Mouse (Mus musculus) stomach, postnatal 0 days (tissue): ENCODE data around the gene Sox5. TPM values are rescaled to one million over a fixed set of nuclear protein-coding genes. Genes with fewer than 3 reads are reported as not detected.

ENCODE experiments used
- ATAC-seq: fragments of 200-750 bp; cut with Nextera tagmentation; 2 replicates; pipeline ENCODE4 v1.8.0; 2017; ENCODE audit not compliant: low FRiP score, low TSS enrichment
- DNase-seq: peaks from one replicate; pipeline ENCODE4 v3.0.0-alpha.2; 2016; ENCODE audit warnings: low spot score
- H3K27ac ChIP-seq: fragments of 300-500 bp; sonication (generic); replicated peaks from 2 replicates; pipeline ENCODE4 v1.5.1; 2014; ENCODE audit warnings: mild to moderate bottlenecking, control low read depth
- H3K27me3 ChIP-seq: fragments of 300-500 bp; sonication (generic); 2 replicates; pipeline ENCODE4 v1.6.1; 2014; ENCODE audit warnings: low read length; ENCODE audit not compliant: control insufficient read depth, insufficient read depth
- H3K36me3 ChIP-seq: fragments of 300-500 bp; sonication (generic); 2 replicates; pipeline ENCODE4 v1.6.1; 2014; ENCODE audit warnings: low read length, mixed read lengths; ENCODE audit not compliant: control insufficient read depth, insufficient read depth
- H3K4me1 ChIP-seq: fragments of 300-500 bp; sonication (generic); replicated peaks from 2 replicates; pipeline ENCODE4 v1.6.1; 2014; ENCODE audit warnings: antibody characterized with exemption; ENCODE audit not compliant: control insufficient read depth, insufficient read depth
- H3K4me2 ChIP-seq: fragments of 300-500 bp; sonication (generic); replicated peaks from 2 replicates; pipeline ENCODE4 v1.6.1; 2014; ENCODE audit warnings: low read depth, mild to moderate bottlenecking, control low read depth, moderate library complexity
- H3K4me3 ChIP-seq: fragments of 300-500 bp; sonication (generic); 2 replicates; pipeline ENCODE4 v1.5.1; 2014; ENCODE audit warnings: low read depth, low read length, control low read depth
- H3K9ac ChIP-seq: fragments of 300-500 bp; sonication (generic); 2 replicates; pipeline ENCODE4 v1.6.1; 2014; ENCODE audit warnings: mild to moderate bottlenecking, low read length, control low read depth, mixed read lengths
- H3K9me3 ChIP-seq: fragments of 300-500 bp; sonication (generic); 2 replicates; pipeline ENCODE4 v1.6.1; 2016; ENCODE audit warnings: low read length; ENCODE audit not compliant: control insufficient read depth
- CTCF ChIP-seq: IDR thresholded peaks from 2 replicates; pipeline ENCODE4 v1.5.1; 2016; ENCODE audit warnings: antibody characterized with exemption, low read depth, mild to moderate bottlenecking, moderate library complexity
- EP300 ChIP-seq: optimal IDR thresholded peaks from 2 replicates; pipeline ENCODE3; 2016; ENCODE audit warnings: antibody characterized with exemption
- WGBS: fragments of 180-500 bp; shearing (Covaris S2); extraction: QIAGEN DNeasy Blood & Tissue Kit; methylation state at CpG from one replicate; pipeline ENCODE4 v1.1.7; 2014; 5-methylcytosine and 5-hydroxymethylcytosine counted together
- polyA plus RNA-seq: library from polyadenylated mRNA; unstranded; fragments of >200 nt; fragmentation: Nextera tagmentation; extraction: Ambion mirVana; gene quantifications from 2 replicates; pipeline ENCODE4 v1.2.1, GENCODE M21; 2015

Sox5 gene
- polyA plus RNA-seq, 1 experiment from 2014 or later: 9.8 TPM

DNA sequence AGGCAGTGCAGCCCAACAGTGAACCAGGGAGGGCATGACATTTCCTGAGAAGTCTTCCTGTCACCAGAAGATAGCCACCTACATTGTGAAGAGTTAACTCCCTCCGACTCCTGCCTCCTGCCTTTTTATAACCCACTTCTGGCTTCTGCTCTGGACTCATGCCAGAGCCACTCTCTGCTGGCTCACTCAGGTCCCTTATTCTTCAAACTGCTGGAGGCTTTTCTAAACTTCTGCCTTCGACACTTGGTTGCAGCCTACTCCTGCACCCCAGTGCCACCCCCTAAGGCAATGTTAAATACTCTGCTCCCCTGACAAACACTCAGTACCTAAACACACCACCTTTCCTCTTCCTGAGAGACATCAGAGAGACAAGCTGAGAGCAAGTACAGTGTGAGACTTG is 12.7 kb downstream of the Sox5 start:
- no peak for ATAC-seq
- no peaks in the 10 kb centered on the region for H3K9me3 ChIP-seq
- no peak for DNase-seq
- no peak overlapping the region for H3K4me3 ChIP-seq
- no peaks in the 10 kb centered on the region for H3K4me1 ChIP-seq
- no peak overlapping the region for H3K9ac ChIP-seq
- H3K36me3 ChIP-seq: no peaks in the 10 kb centered on the region
- H3K27ac ChIP-seq: no peak overlapping the region
- TF ChIP-seq EP300: no peak
- no peak for TF ChIP-seq CTCF
- WGBS: 25% methylated on average over 2 of the region's 2 CpGs
- no peak overlapping the region for H3K4me2 ChIP-seq
- no peaks in the 10 kb centered on the region for H3K27me3 ChIP-seq

- H3K4me3 ChIP-seq: no peak overlapping the region
- no peak overlapping the region for H3K9ac ChIP-seq
- no peaks in the 10 kb centered on the region for H3K36me3 ChIP-seq
- no peak overlapping the region for H3K27ac ChIP-seq
- TF ChIP-seq CTCF: no peak
- TF ChIP-seq EP300: no peak
- H3K4me2 ChIP-seq: no peak overlapping the region
- DNase-seq (no peak), ATAC-seq (no peak)
- H3K4me1 ChIP-seq: no peaks in the 10 kb centered on the region
- no peaks in the 10 kb centered on the region for H3K27me3 ChIP-seq
- no peaks in the 10 kb centered on the region for H3K9me3 ChIP-seq
- WGBS: 58% methylated on average over 12 of the region's 12 CpGs
These were observed 19.9 kb downstream of the Sox5 start for GRCm38 (mm10) chr6:144761902-144762301.

- WGBS: 46% methylated on average over 8 of the region's 8 CpGs
- TF ChIP-seq CTCF: no peak
- TF ChIP-seq EP300: no peak
These were observed 22.6 kb downstream of the Sox5 start for GRCm38 (mm10) chr6:144759193-144759592.

GRCm38 (mm10) chr6:144757414-144757813 is 24.4 kb downstream of the Sox5 start:
- TF ChIP-seq CTCF: no peak
- no peak for TF ChIP-seq EP300
- Histone ChIP-seq H3K9ac (no peak overlapping the region), H3K27ac (no peak overlapping the region), H3K4me1 (no peaks in the 10 kb centered on the region), H3K36me3 (no peaks in the 10 kb centered on the region), H3K4me2 (no peak overlapping the region), H3K27me3 (no peaks in the 10 kb centered on the region), H3K9me3 (no peaks in the 10 kb centered on the region), H3K4me3 (no peak overlapping the region)
- WGBS: 75% methylated on average over 14 of the region's 14 CpGs
- DNase-seq: no peak
- no peak for ATAC-seq

More at GRCm38 (mm10) chr6:144759193-144759592, 22.6 kb downstream of the Sox5 start:
- ATAC-seq (no peak), DNase-seq (no peak)
- no peaks in the 10 kb centered on the region for H3K9me3 ChIP-seq
- no peak overlapping the region for H3K4me3 ChIP-seq
- H3K36me3 ChIP-seq: no peaks in the 10 kb centered on the region
- no peaks in the 10 kb centered on the region for H3K4me1 ChIP-seq
- H3K4me2 ChIP-seq: no peak overlapping the region
- no peak overlapping the region for H3K27ac ChIP-seq
- H3K9ac ChIP-seq: no peak overlapping the region
- no peaks in the 10 kb centered on the region for H3K27me3 ChIP-seq

- 83% methylated on average over 14 of the region's 14 CpGs for WGBS
- ATAC-seq (no peak), DNase-seq (no peak)
- Histone ChIP-seq H3K9me3 (no peaks in the 10 kb centered on the region), H3K36me3 (no peaks in the 10 kb centered on the region), H3K4me3 (no peak overlapping the region), H3K27me3 (no peaks in the 10 kb centered on the region), H3K27ac (no peak overlapping the region), H3K4me2 (no peak overlapping the region), H3K4me1 (no peaks in the 10 kb centered on the region), H3K9ac (no peak overlapping the region)
- TF ChIP-seq EP300: no peak
- TF ChIP-seq CTCF: no peak
These were observed 25.3 kb downstream of the Sox5 start for GRCm38 (mm10) chr6:144756444-144756843.

GRCm38 (mm10) chr6:144755304-144755703 is 26.5 kb downstream of the Sox5 start:
- no peak for DNase-seq

More at GRCm38 (mm10) chr6:144755304-144755703, 26.5 kb downstream of the Sox5 start:
- no peak for TF ChIP-seq CTCF
- no peak for TF ChIP-seq EP300
- ATAC-seq: no peak
- Histone ChIP-seq H3K4me2 (no peak overlapping the region), H3K27me3 (no peaks in the 10 kb centered on the region), H3K9me3 (no peaks in the 10 kb centered on the region), H3K27ac (0 out of 2 replicates have a peak overlapping the region, but pooled peaks have one; percentile 13), H3K9ac (no peak overlapping the region), H3K4me1 (no peaks in the 10 kb centered on the region), H3K4me3 (no peak overlapping the region), H3K36me3 (no peaks in the 10 kb centered on the region)
- 81% methylated on average over 4 of the region's 4 CpGs for WGBS
